Mouse (Mus musculus) myocyte (in vitro differentiated cells): ENCODE results near the gene Klf17. TPM values are rescaled to one million over a fixed set of nuclear protein-coding genes. Genes with fewer than 3 reads are reported as not detected.

Source experiments
- H3K27me3 ChIP-seq: one replicate; pipeline ENCODE4 v1.6.1; 2011; ENCODE audit not compliant: control insufficient read depth, insufficient read depth, insufficient read length
- H3K36me3 ChIP-seq: one replicate; pipeline ENCODE4 v1.6.1; 2011; ENCODE audit not compliant: control insufficient read depth, insufficient read depth
- H3K4me2 ChIP-seq: one replicate; pipeline ENCODE4 v1.6.1; 2011; ENCODE audit warnings: low read depth, control low read depth
- H3K4me3 ChIP-seq: one replicate; pipeline ENCODE4 v1.5.1; 2011; ENCODE audit warnings: mild to moderate bottlenecking, control low read depth, moderate library complexity
- H3K79me2 ChIP-seq: one replicate; pipeline ENCODE4 v1.6.1; 2011; ENCODE audit not compliant: control insufficient read depth, insufficient read depth
- H3ac ChIP-seq: one replicate; pipeline ENCODE4 v1.6.1; 2011; ENCODE audit not compliant: control insufficient read depth, insufficient read length
- CEBPB ChIP-seq: IDR thresholded peaks from 2 replicates; pipeline ENCODE4 v1.6.1; 2011; ENCODE audit warnings: mild to moderate bottlenecking, moderate library complexity; ENCODE audit not compliant: poor library complexity, insufficient read depth, severe bottlenecking
- E2F4 ChIP-seq: IDR thresholded peaks from one replicate; pipeline ENCODE4 v1.6.1; 2011; ENCODE audit warnings: mild to moderate bottlenecking, control low read depth, moderate library complexity; ENCODE audit not compliant: insufficient read depth
- MAX ChIP-seq: IDR thresholded peaks from one replicate; pipeline ENCODE4 v1.6.1; 2011; ENCODE audit warnings: low read depth, mild to moderate bottlenecking, control low read depth
- MYOD1 ChIP-seq, 3 experiments: IDR thresholded peaks; one replicate each; pipeline ENCODE4 v1.6.1; 2011; ENCODE audit warnings: control low read depth in 2 of 3, low read depth in 2 of 3, mild to moderate bottlenecking in 2 of 3, moderate library complexity in 1 of 3; ENCODE audit not compliant: insufficient read length in 2 of 3, control insufficient read depth in 1 of 3
- MYOG ChIP-seq, 3 experiments: IDR thresholded peaks; one replicate each; pipeline ENCODE4 v1.6.1; 2011; ENCODE audit warnings: control low read depth in 2 of 3, low read depth in 2 of 3, mild to moderate bottlenecking in 2 of 3; ENCODE audit not compliant: insufficient read length in 2 of 3, control insufficient read depth in 1 of 3, insufficient read depth in 1 of 3
- POLR2A ChIP-seq: IDR thresholded peaks from one replicate; pipeline ENCODE4 v1.6.1; 2011; ENCODE audit warnings: low read depth, mild to moderate bottlenecking, control low read depth, moderate library complexity; ENCODE audit not compliant: insufficient read length
- POLR2AphosphoS2 ChIP-seq: IDR thresholded peaks from one replicate; pipeline ENCODE4 v1.6.1; 2011; ENCODE audit warnings: low read depth, control low read depth; ENCODE audit not compliant: insufficient read length
- REST ChIP-seq: IDR thresholded peaks from one replicate; pipeline ENCODE4 v1.6.1; 2011; ENCODE audit warnings: mild to moderate bottlenecking, control low read depth, moderate library complexity; ENCODE audit not compliant: insufficient read depth, insufficient read length
- SRF ChIP-seq: IDR thresholded peaks from one replicate; pipeline ENCODE4 v1.6.1; 2011; ENCODE audit warnings: low read depth; ENCODE audit not compliant: control insufficient read depth, insufficient read length
- TCF12 ChIP-seq: IDR thresholded peaks from one replicate; pipeline ENCODE4 v1.6.1; 2011; ENCODE audit warnings: mild to moderate bottlenecking, control low read depth; ENCODE audit not compliant: poor library complexity, insufficient read depth, severe bottlenecking
- TCF3 ChIP-seq: IDR thresholded peaks from one replicate; pipeline ENCODE4 v1.6.1; 2011; ENCODE audit warnings: low read depth, control low read depth; ENCODE audit not compliant: insufficient read length
- USF1 ChIP-seq: IDR thresholded peaks from one replicate; pipeline ENCODE4 v1.6.1; 2011; ENCODE audit warnings: low read depth, mild to moderate bottlenecking, control low read depth, moderate library complexity
- polyA plus RNA-seq: library from polyadenylated mRNA; unstranded; fragments of >200 nt; fragmentation: generic; extraction: Trizol; gene quantifications from one replicate; pipeline ENCODE4 v1.2.1, GENCODE M21; 2012; ENCODE audit warnings: missing spikeins

Gene Klf17
- polyA plus RNA-seq, 1 experiment: not detected

- H3K4me2 ChIP-seq: no peak overlapping the region
- H3ac ChIP-seq: no peak overlapping the region
- no peaks in the 10 kb centered on the region for H3K79me2 ChIP-seq
- H3K4me3 ChIP-seq: no peak overlapping the region
- no peak for TF ChIP-seq REST
- no peak for TF ChIP-seq MAX
- H3K36me3 ChIP-seq: no peaks in the 10 kb centered on the region
- H3K27me3 ChIP-seq: peaks cover 44% of the 10 kb centered on the region
Observed at GRCm38 (mm10) chr4:117799904-117800303, 34.5 kb upstream of the Klf17 start.

GRCm38 (mm10) chr4:117788308-117788707, 22.9 kb upstream of the Klf17 start:
- no peaks in the 10 kb centered on the region for H3K79me2 ChIP-seq
- peaks cover 14% of the 10 kb centered on the region for H3K27me3 ChIP-seq

GRCm38 (mm10) chr4:117786963-117787362, 21.5 kb upstream of the Klf17 start:
- Histone ChIP-seq H3K79me2 (no peaks in the 10 kb centered on the region), H3ac (no peak overlapping the region), H3K4me2 (no peak overlapping the region), H3K4me3 (no peak overlapping the region), H3K36me3 (no peaks in the 10 kb centered on the region), H3K27me3 (peaks cover 14% of the 10 kb centered on the region)
- TF ChIP-seq TCF3: no peak
- no peak for TF ChIP-seq CEBPB
- TF ChIP-seq SRF: no peak
- TF ChIP-seq POLR2A: no peak
- TF ChIP-seq POLR2AphosphoS2: no peak
- no peak for TF ChIP-seq TCF12
- no peak for TF ChIP-seq USF1
- no peak for TF ChIP-seq REST
- TF ChIP-seq E2F4: no peak
- no peak for TF ChIP-seq MYOD1 (IDR thresholded peaks at IDR 0.05; ENCODE audit: control insufficient read depth in 1 of 3, insufficient read length in 2 of 3, low read depth in 2 of 3)
- no peak for TF ChIP-seq MAX
- TF ChIP-seq MYOG (IDR thresholded peaks at IDR 0.05; ENCODE audit: control insufficient read depth in 1 of 3, insufficient read depth in 1 of 3, insufficient read length in 2 of 3, low read depth in 2 of 3): no peak

More at GRCm38 (mm10) chr4:117788308-117788707, 22.9 kb upstream of the Klf17 start:
- H3ac ChIP-seq: no peak overlapping the region
- H3K4me2 ChIP-seq: no peak overlapping the region
- H3K36me3 ChIP-seq: no peaks in the 10 kb centered on the region
- no peak overlapping the region for H3K4me3 ChIP-seq
- TF ChIP-seq MYOG (IDR thresholded peaks at IDR 0.05; ENCODE audit: control insufficient read depth in 1 of 3, insufficient read depth in 1 of 3, insufficient read length in 2 of 3, low read depth in 2 of 3) (no peak), E2F4 (no peak), POLR2AphosphoS2 (no peak), MAX (no peak), SRF (no peak), CEBPB (no peak), TCF12 (no peak), MYOD1 (IDR thresholded peaks at IDR 0.05; ENCODE audit: control insufficient read depth in 1 of 3, insufficient read length in 2 of 3, low read depth in 2 of 3) (no peak), REST (no peak), POLR2A (no peak), TCF3 (no peak), USF1 (no peak)

- no peak overlapping the region for H3K4me3 ChIP-seq
- H3K4me2 ChIP-seq: no peak overlapping the region
- no peak overlapping the region for H3ac ChIP-seq
- no peak for TF ChIP-seq MYOG (IDR thresholded peaks at IDR 0.05; ENCODE audit: control insufficient read depth in 1 of 3, insufficient read depth in 1 of 3, insufficient read length in 2 of 3, low read depth in 2 of 3)
- no peak for TF ChIP-seq MYOD1 (IDR thresholded peaks at IDR 0.05; ENCODE audit: control insufficient read depth in 1 of 3, insufficient read length in 2 of 3, low read depth in 2 of 3)
- TF ChIP-seq POLR2AphosphoS2: no peak
- no peak for TF ChIP-seq USF1
- TF ChIP-seq CEBPB: no peak
- TF ChIP-seq E2F4: no peak
- no peaks in the 10 kb centered on the region for H3K36me3 ChIP-seq
- H3K79me2 ChIP-seq: no peaks in the 10 kb centered on the region
- H3K27me3 ChIP-seq: peaks cover 15% of the 10 kb centered on the region
Observed at GRCm38 (mm10) chr4:117782908-117783307, 17.5 kb upstream of the Klf17 start.

- TF ChIP-seq TCF12: no peak
- no peak for TF ChIP-seq USF1
- TF ChIP-seq POLR2A: no peak
- H3K27me3 ChIP-seq: peaks cover 5% of the 10 kb centered on the region
- no peak overlapping the region for H3K4me2 ChIP-seq
- H3K36me3 ChIP-seq: no peaks in the 10 kb centered on the region
- no peak overlapping the region for H3K4me3 ChIP-seq
- H3ac ChIP-seq: no peak overlapping the region
- H3K79me2 ChIP-seq: no peaks in the 10 kb centered on the region
Observed at GRCm38 (mm10) chr4:117772960-117773359, 7.5 kb upstream of the Klf17 start.

GRCm38 (mm10) chr4:117770935-117771334, 5.5 kb upstream of the Klf17 start:
- Histone ChIP-seq H3K36me3 (no peaks in the 10 kb centered on the region), H3ac (no peak overlapping the region), H3K4me3 (no peak overlapping the region), H3K4me2 (no peak overlapping the region), H3K27me3 (peaks cover 5% of the 10 kb centered on the region), H3K79me2 (no peaks in the 10 kb centered on the region)
- TF ChIP-seq MYOG (IDR thresholded peaks at IDR 0.05; ENCODE audit: control insufficient read depth in 1 of 3, insufficient read depth in 1 of 3, insufficient read length in 2 of 3, low read depth in 2 of 3) (no peak), MYOD1 (IDR thresholded peaks at IDR 0.05; ENCODE audit: control insufficient read depth in 1 of 3, insufficient read length in 2 of 3, low read depth in 2 of 3) (no peak), POLR2A (no peak), TCF12 (no peak), REST (no peak), MAX (no peak), POLR2AphosphoS2 (no peak), USF1 (no peak)
